Mouse (Mus musculus) forebrain, embryonic 15.5 days (tissue): ENCODE measurements at regions not wholly inside any gene's neighbourhood (a gene's known extent, or its start where the extent isn't known, plus 50 kb on each side); places are given as distances from the start of the nearest gene placed in this dataset.
A peak's percentile ranks its signal among the peaks of the same experiment; 100 is the strongest.
"Not testable (repeated sequence)": the region's sequence is repeated elsewhere in the genome, so short reads cannot be mapped to it uniquely, and the experiment has no call there.

ENCODE experiments used
- ATAC-seq: fragments of 200-750 bp; cut with Nextera tagmentation; replicated peaks from 2 replicates; pipeline ENCODE4 v1.8.0; 2017; ENCODE audit warnings: mild to moderate bottlenecking, moderate TSS enrichment, moderate library complexity
- H3K27ac ChIP-seq: fragments of 300-500 bp; sonication (generic); replicated peaks from 2 replicates; pipeline ENCODE4 v1.5.1; 2015; ENCODE audit warnings: mild to moderate bottlenecking, inconsistent platforms
- H3K27me3 ChIP-seq: fragments of 300-500 bp; sonication (generic); 2 replicates; pipeline ENCODE4 v1.6.1; 2015; ENCODE audit warnings: inconsistent platforms
- H3K36me3 ChIP-seq: fragments of 300-500 bp; sonication (generic); 2 replicates; pipeline ENCODE4 v1.6.1; 2015; ENCODE audit warnings: mild to moderate bottlenecking, inconsistent platforms
- H3K4me1 ChIP-seq: fragments of 300-500 bp; sonication (generic); 2 replicates; pipeline ENCODE4 v1.6.1; 2015; ENCODE audit warnings: inconsistent platforms
- H3K4me2 ChIP-seq: fragments of 300-500 bp; sonication (generic); replicated peaks from 2 replicates; pipeline ENCODE4 v1.6.1; 2015; ENCODE audit warnings: mild to moderate bottlenecking, inconsistent platforms
- H3K4me3 ChIP-seq: fragments of 300-500 bp; sonication (generic); 2 replicates; pipeline ENCODE4 v1.5.1; 2015; ENCODE audit warnings: mild to moderate bottlenecking, inconsistent platforms
- H3K9ac ChIP-seq: fragments of 300-500 bp; sonication (generic); replicated peaks from 2 replicates; pipeline ENCODE4 v1.6.1; 2015; ENCODE audit warnings: mild to moderate bottlenecking, inconsistent platforms
- H3K9me3 ChIP-seq: fragments of 300-500 bp; sonication (generic); 2 replicates; pipeline ENCODE4 v1.6.1; 2016; ENCODE audit warnings: inconsistent platforms
- WGBS: fragments of 180-500 bp; shearing (Covaris S2); methylation state at CpG from one replicate; pipeline ENCODE4 v1.1.7; 2015; ENCODE audit warnings: mixed read lengths; 5-methylcytosine and 5-hydroxymethylcytosine counted together

- Histone ChIP-seq H3K27me3 (no peaks in the 10 kb centered on the region), H3K9ac (no peak overlapping the region), H3K4me2 (no peak overlapping the region), H3K36me3 (no peaks in the 10 kb centered on the region), H3K4me1 (0 out of 2 replicates have a peak, but pooled peaks cover 3% of the 10 kb centered on the region), H3K9me3 (no peaks in the 10 kb centered on the region), H3K27ac (no peak overlapping the region), H3K4me3 (no peak overlapping the region)
- WGBS = 46% methylated on average over 2 of the region's 2 CpGs
- peak; percentile 57 for ATAC-seq
Measured at GRCm38 (mm10) chr10:62055408-62055807, 76.5 kb upstream of the Col13a1 start.

GRCm38 (mm10) chr10:62049782-62050192 is 70.9 kb upstream of the Col13a1 start:
- no peaks in the 10 kb centered on the region for H3K4me1 ChIP-seq
- ATAC-seq = no peak
- WGBS = 33% methylated on average over 2 of the region's 3 CpGs
- H3K4me3 ChIP-seq = no peak overlapping the region
- H3K4me2 ChIP-seq = no peak overlapping the region
- no peaks in the 10 kb centered on the region for H3K9me3 ChIP-seq
- H3K27ac ChIP-seq = no peak overlapping the region
- H3K36me3 ChIP-seq = no peaks in the 10 kb centered on the region
- H3K27me3 ChIP-seq = no peaks in the 10 kb centered on the region
- no peak overlapping the region for H3K9ac ChIP-seq

GRCm38 (mm10) chr10:62044408-62044807 is 65.5 kb upstream of the Col13a1 start:
- Histone ChIP-seq H3K9ac (no peak overlapping the region), H3K36me3 (no peaks in the 10 kb centered on the region), H3K4me1 (no peaks in the 10 kb centered on the region), H3K27ac (no peak overlapping the region), H3K27me3 (no peaks in the 10 kb centered on the region), H3K4me3 (no peak overlapping the region), H3K9me3 (no peaks in the 10 kb centered on the region), H3K4me2 (no peak overlapping the region)
- no peak for ATAC-seq
- 87% methylated on average over 3 of the region's 3 CpGs for WGBS

GRCm38 (mm10) chr10:62039915-62040314 is 61.0 kb upstream of the Col13a1 start:
- Histone ChIP-seq H3K4me1 (no peaks in the 10 kb centered on the region), H3K27ac (no peak overlapping the region), H3K4me2 (no peak overlapping the region), H3K27me3 (no peaks in the 10 kb centered on the region), H3K9me3 (no peaks in the 10 kb centered on the region), H3K4me3 (no peak overlapping the region), H3K36me3 (no peaks in the 10 kb centered on the region), H3K9ac (no peak overlapping the region)
- ATAC-seq = no peak
- WGBS = 90% methylated on average over 8 of the region's 8 CpGs

GRCm38 (mm10) chr10:62038656-62039055 is 59.7 kb upstream of the Col13a1 start:
- H3K9me3 ChIP-seq = no peaks in the 10 kb centered on the region
- H3K36me3 ChIP-seq = no peaks in the 10 kb centered on the region
- H3K27me3 ChIP-seq = no peaks in the 10 kb centered on the region
- no peak overlapping the region for H3K4me2 ChIP-seq
- H3K9ac ChIP-seq = no peak overlapping the region
- H3K4me3 ChIP-seq = no peak overlapping the region
- no peak overlapping the region for H3K27ac ChIP-seq
- WGBS = 82% methylated on average over 1 of the region's 1 CpGs
- H3K4me1 ChIP-seq = no peaks in the 10 kb centered on the region
- no peak for ATAC-seq

GRCm38 (mm10) chr10:62037402-62038199 is 58.7 kb upstream of the Col13a1 start:
- Histone ChIP-seq H3K4me3 (no peak overlapping the region), H3K4me2 (no peak overlapping the region), H3K27ac (no peak overlapping the region), H3K9me3 (no peaks in the 10 kb centered on the region), H3K27me3 (no peaks in the 10 kb centered on the region), H3K9ac (no peak overlapping the region), H3K4me1 (no peaks in the 10 kb centered on the region), H3K36me3 (no peaks in the 10 kb centered on the region)
- 81% methylated on average over 9 of the region's 9 CpGs for WGBS
- ATAC-seq = no peak

- H3K9ac ChIP-seq = no peak overlapping the region
- H3K36me3 ChIP-seq = no peaks in the 10 kb centered on the region
- no peak for ATAC-seq
- no peak overlapping the region for H3K4me2 ChIP-seq
- H3K27ac ChIP-seq = no peak overlapping the region
- no peak overlapping the region for H3K4me3 ChIP-seq
- WGBS = 38% methylated on average over 1 of the region's 1 CpGs
- no peaks in the 10 kb centered on the region for H3K9me3 ChIP-seq
- no peaks in the 10 kb centered on the region for H3K4me1 ChIP-seq
- no peaks in the 10 kb centered on the region for H3K27me3 ChIP-seq
Measured at GRCm38 (mm10) chr10:62036815-62037214, 57.9 kb upstream of the Col13a1 start.

GRCm38 (mm10) chr10:62034291-62034690 is 55.4 kb upstream of the Col13a1 start:
- H3K27me3 ChIP-seq = no peaks in the 10 kb centered on the region
- no peaks in the 10 kb centered on the region for H3K9me3 ChIP-seq
- 93% methylated on average over 6 of the region's 6 CpGs for WGBS
- no peak overlapping the region for H3K4me2 ChIP-seq
- ATAC-seq = no peak
- H3K9ac ChIP-seq = no peak overlapping the region
- H3K36me3 ChIP-seq = no peaks in the 10 kb centered on the region
- H3K4me1 ChIP-seq = no peaks in the 10 kb centered on the region
- H3K4me3 ChIP-seq = no peak overlapping the region
- H3K27ac ChIP-seq = no peak overlapping the region

GRCm38 (mm10) chr10:62033748-62034147 is 54.8 kb upstream of the Col13a1 start:
- Histone ChIP-seq H3K27ac (no peak overlapping the region), H3K9ac (no peak overlapping the region), H3K4me1 (no peaks in the 10 kb centered on the region), H3K27me3 (no peaks in the 10 kb centered on the region), H3K9me3 (no peaks in the 10 kb centered on the region), H3K4me2 (no peak overlapping the region), H3K36me3 (no peaks in the 10 kb centered on the region), H3K4me3 (no peak overlapping the region)
- no peak for ATAC-seq
- 85% methylated on average over 5 of the region's 5 CpGs for WGBS

- not testable (repeated sequence) for H3K36me3 ChIP-seq, H3K9ac ChIP-seq, H3K27me3 ChIP-seq, H3K9me3 ChIP-seq, ATAC-seq, H3K4me1 ChIP-seq, H3K4me3 ChIP-seq, H3K27ac ChIP-seq, H3K4me2 ChIP-seq
- 90% methylated on average over 6 of the region's 6 CpGs for WGBS
Measured at GRCm38 (mm10) chr10:62031986-62032385, 53.1 kb upstream of the Col13a1 start.

GRCm38 (mm10) chr10:62029271-62029670 is 50.4 kb upstream of the Col13a1 start:
- no peak overlapping the region for H3K4me2 ChIP-seq
- no peaks in the 10 kb centered on the region for H3K36me3 ChIP-seq
- H3K27ac ChIP-seq = no peak overlapping the region
- H3K27me3 ChIP-seq = no peaks in the 10 kb centered on the region
- ATAC-seq = no peak
- H3K9ac ChIP-seq = no peak overlapping the region
- H3K4me3 ChIP-seq = no peak overlapping the region
- no peaks in the 10 kb centered on the region for H3K9me3 ChIP-seq
- H3K4me1 ChIP-seq = no peaks in the 10 kb centered on the region; the same call in 1 of the 2 replicates
- 86% methylated on average over 2 of the region's 2 CpGs for WGBS
